Mouse (Mus musculus) limb, embryonic 14.5 days (tissue): ENCODE results near the gene Sstr3. TPM values are rescaled to one million over a fixed set of nuclear protein-coding genes. Genes with fewer than 3 reads are reported as not detected.

Source experiments
- ATAC-seq: fragments of 200-750 bp; cut with Nextera tagmentation; 2 replicates; pipeline ENCODE4 v1.8.0; 2017; ENCODE audit warnings: low read depth, moderate number of reproducible peaks, moderate TSS enrichment; ENCODE audit not compliant: low FRiP score
- DNase-seq: peaks from one replicate; pipeline ENCODE4 v3.0.0-alpha.2; 2015; ENCODE audit warnings: low spot score
- H3K27ac ChIP-seq: fragments of 300-500 bp; sonication (generic); replicated peaks from 2 replicates; pipeline ENCODE4 v1.5.1; 2014; ENCODE audit warnings: low read depth, mild to moderate bottlenecking, low read length, moderate library complexity, mixed read lengths
- H3K27me3 ChIP-seq: fragments of 300-500 bp; sonication (generic); 2 replicates; pipeline ENCODE4 v1.6.1; 2014; ENCODE audit warnings: low read length, mixed read lengths; ENCODE audit not compliant: control insufficient read depth, insufficient read depth
- H3K36me3 ChIP-seq: fragments of 300-500 bp; sonication (generic); 2 replicates; pipeline ENCODE4 v1.6.1; 2014; ENCODE audit warnings: mild to moderate bottlenecking, low read length, moderate library complexity, mixed read lengths; ENCODE audit not compliant: control insufficient read depth, insufficient read depth
- H3K4me1 ChIP-seq: fragments of 300-500 bp; sonication (generic); 2 replicates; pipeline ENCODE4 v1.6.1; 2014; ENCODE audit warnings: antibody characterized with exemption, low read length, mixed read lengths; ENCODE audit not compliant: control insufficient read depth, insufficient read depth
- H3K4me2 ChIP-seq: fragments of 300-500 bp; sonication (generic); replicated peaks from 2 replicates; pipeline ENCODE4 v1.6.1; 2014; ENCODE audit warnings: low read depth, mild to moderate bottlenecking, low read length, moderate library complexity; ENCODE audit not compliant: severe bottlenecking
- H3K4me3 ChIP-seq: fragments of 300-500 bp; sonication (generic); replicated peaks from 2 replicates; pipeline ENCODE4 v1.5.1; 2014; ENCODE audit warnings: low read length
- H3K9ac ChIP-seq: fragments of 300-500 bp; sonication (generic); 2 replicates; pipeline ENCODE4 v1.6.1; 2014; ENCODE audit warnings: mild to moderate bottlenecking, low read depth, low read length, moderate library complexity; ENCODE audit not compliant: severe bottlenecking
- H3K9me3 ChIP-seq: fragments of 300-500 bp; sonication (generic); 2 replicates; pipeline ENCODE4 v1.6.1; 2016; ENCODE audit warnings: low read length; ENCODE audit not compliant: control insufficient read depth
- POLR2A ChIP-seq: fragments of 200-500 bp; IDR thresholded peaks from 2 replicates; pipeline ENCODE4 v1.8.0; 2012; ENCODE audit warnings: inconsistent platforms, mild to moderate bottlenecking, moderate library complexity, borderline replicate concordance; ENCODE audit not compliant: insufficient read depth, insufficient read length; ENCODE audit errors: extremely low read depth
- WGBS: fragments of 180-500 bp; shearing (Covaris S2); extraction: QIAGEN DNeasy Blood & Tissue Kit; methylation state at CpG from one replicate; pipeline ENCODE4 v1.1.7; 2014; 5-methylcytosine and 5-hydroxymethylcytosine counted together
- polyA plus RNA-seq, 2 experiments: library from polyadenylated mRNA; depleted of rRNA in 1 of 2; stranded (reverse) in 1 of 2; unstranded in 1 of 2; fragments of >200 nt; fragmentation: Nextera tagmentation in 1 of 2; extraction: Ambion mirVana in 1 of 2; gene quantifications; 2 replicates each; pipeline versions ENCODE4 v1.2.1 to v1.2.3; 2012 to 2014

Gene Sstr3
- polyA plus RNA-seq, 2 experiments = 0.05 TPM; not detected in 1

DNA sequence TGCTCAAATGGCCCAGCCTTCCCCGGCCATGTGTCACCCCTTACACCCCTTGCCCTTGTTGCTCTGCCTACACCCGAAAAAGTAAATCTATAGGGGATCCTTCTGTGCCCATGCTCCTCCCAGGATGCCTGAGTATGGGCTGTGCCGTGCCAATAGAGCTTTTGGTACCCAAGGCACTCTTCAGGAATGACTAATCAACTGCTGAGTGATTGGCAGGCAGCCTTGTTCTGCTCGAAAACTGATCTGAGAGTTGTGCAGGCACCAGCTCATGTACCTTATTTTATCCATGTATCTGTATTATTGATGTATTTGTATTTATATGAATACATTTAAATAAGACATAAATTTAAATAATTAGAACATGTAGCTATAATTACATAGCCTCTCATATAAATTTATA lies 57.4 kb downstream of the Sstr3 start:
- H3K4me2 ChIP-seq = no peak overlapping the region
- ATAC-seq (no peak), DNase-seq (no peak)
- no peak overlapping the region for H3K4me3 ChIP-seq
- peaks cover 5% of the 10 kb centered on the region; the same call in 1 of the 2 replicates for H3K4me1 ChIP-seq
- no peak overlapping the region for H3K9ac ChIP-seq
- H3K9me3 ChIP-seq = no peaks in the 10 kb centered on the region
- TF ChIP-seq POLR2A = no peak
- no peaks in the 10 kb centered on the region for H3K27me3 ChIP-seq
- H3K27ac ChIP-seq = no peak overlapping the region
- 66% methylated on average over 4 of the region's 4 CpGs for WGBS
- H3K36me3 ChIP-seq = no peaks in the 10 kb centered on the region

Other genes starting within 250 kb of the Sstr3 start
- 1.6 and 2.6 TPM in 2 replicates for gene Csf2rb2, start 239.0 kb downstream of the Sstr3 start, polyA plus RNA-seq (2012; rRNA removed)
- gene Csf2rb2, start 239.0 kb downstream of the Sstr3 start, polyA plus RNA-seq (2014; fragmentation: Nextera tagmentation; extraction: Ambion mirVana) = 0.59 and 0.88 TPM in 2 replicates
- gene Csf2rb, start 218.9 kb downstream of the Sstr3 start, polyA plus RNA-seq (2012; rRNA removed) = 4.0 and 7.8 TPM in 2 replicates
- gene Csf2rb, start 218.9 kb downstream of the Sstr3 start, polyA plus RNA-seq (2014; fragmentation: Nextera tagmentation; extraction: Ambion mirVana) = 4.3 and 4.6 TPM in 2 replicates
- gene Tex33, start 148.8 kb downstream of the Sstr3 start, polyA plus RNA-seq (2012; rRNA removed) = not detected in 2 replicates
- gene Tex33, start 148.8 kb downstream of the Sstr3 start, polyA plus RNA-seq (2014; fragmentation: Nextera tagmentation; extraction: Ambion mirVana) = not detected in 2 replicates
- gene Tst, start 138.8 kb downstream of the Sstr3 start, polyA plus RNA-seq (2012; rRNA removed) = 8.3 and 9.1 TPM in 2 replicates
- 12.4 and 12.8 TPM in 2 replicates for gene Tst, start 138.8 kb downstream of the Sstr3 start, polyA plus RNA-seq (2014; fragmentation: Nextera tagmentation; extraction: Ambion mirVana)
- gene Mpst, start 138.3 kb downstream of the Sstr3 start, polyA plus RNA-seq (2012; rRNA removed) = 53.8 and 78.4 TPM in 2 replicates
- gene Mpst, start 138.3 kb downstream of the Sstr3 start, polyA plus RNA-seq (2014; fragmentation: Nextera tagmentation; extraction: Ambion mirVana) = 1.8 and 2.7 TPM in 2 replicates
- 149 and 212 TPM in 2 replicates for gene Kctd17, start 116.1 kb downstream of the Sstr3 start, polyA plus RNA-seq (2012; rRNA removed)
- 47.9 and 49.3 TPM in 2 replicates for gene Kctd17, start 116.1 kb downstream of the Sstr3 start, polyA plus RNA-seq (2014; fragmentation: Nextera tagmentation; extraction: Ambion mirVana)
- gene Tmprss6, start 76.1 kb downstream of the Sstr3 start, polyA plus RNA-seq (2012; rRNA removed) = 0.05 and 0.08 TPM in 2 replicates
- gene Tmprss6, start 76.1 kb downstream of the Sstr3 start, polyA plus RNA-seq (2014; fragmentation: Nextera tagmentation; extraction: Ambion mirVana) = 0.08 and 0.58 TPM in 2 replicates
- 0.39 and 0.73 TPM in 2 replicates for gene Il2rb, start 49.4 kb downstream of the Sstr3 start, polyA plus RNA-seq (2012; rRNA removed)
- gene Il2rb, start 49.4 kb downstream of the Sstr3 start, polyA plus RNA-seq (2014; fragmentation: Nextera tagmentation; extraction: Ambion mirVana) = 0.15 and 0.33 TPM in 2 replicates
- gene C1qtnf6, start 13.3 kb downstream of the Sstr3 start, polyA plus RNA-seq (2012; rRNA removed) = 89.1 and 110 TPM in 2 replicates
- gene C1qtnf6, start 13.3 kb downstream of the Sstr3 start, polyA plus RNA-seq (2014; fragmentation: Nextera tagmentation; extraction: Ambion mirVana) = 59.6 and 60.1 TPM in 2 replicates
- 15.9 and 21.9 TPM in 2 replicates for gene Rac2, start 28.1 kb upstream of the Sstr3 start, polyA plus RNA-seq (2012; rRNA removed)
- 34.2 and 38.2 TPM in 2 replicates for gene Rac2, start 28.1 kb upstream of the Sstr3 start, polyA plus RNA-seq (2014; fragmentation: Nextera tagmentation; extraction: Ambion mirVana)
- 9.0 and 11.4 TPM in 2 replicates for gene Cyth4, start 52.4 kb upstream of the Sstr3 start, polyA plus RNA-seq (2012; rRNA removed)
- gene Cyth4, start 52.4 kb upstream of the Sstr3 start, polyA plus RNA-seq (2014; fragmentation: Nextera tagmentation; extraction: Ambion mirVana) = 4.9 and 6.9 TPM in 2 replicates
- gene Elfn2, start 174.1 kb upstream of the Sstr3 start, polyA plus RNA-seq (2012; rRNA removed) = 0.19 and 0.24 TPM in 2 replicates
- gene Elfn2, start 174.1 kb upstream of the Sstr3 start, polyA plus RNA-seq (2014; fragmentation: Nextera tagmentation; extraction: Ambion mirVana) = 0.04 TPM in 1 of 2 replicates, not detected in the other
- gene Mfng, start 228.8 kb upstream of the Sstr3 start, polyA plus RNA-seq (2012; rRNA removed) = 13.9 and 17.3 TPM in 2 replicates
- 10.1 and 11.7 TPM in 2 replicates for gene Mfng, start 228.8 kb upstream of the Sstr3 start, polyA plus RNA-seq (2014; fragmentation: Nextera tagmentation; extraction: Ambion mirVana)